Comparison of ENCODE assay signal across 9 mouse cellular contexts in the genomic region with DNA sequence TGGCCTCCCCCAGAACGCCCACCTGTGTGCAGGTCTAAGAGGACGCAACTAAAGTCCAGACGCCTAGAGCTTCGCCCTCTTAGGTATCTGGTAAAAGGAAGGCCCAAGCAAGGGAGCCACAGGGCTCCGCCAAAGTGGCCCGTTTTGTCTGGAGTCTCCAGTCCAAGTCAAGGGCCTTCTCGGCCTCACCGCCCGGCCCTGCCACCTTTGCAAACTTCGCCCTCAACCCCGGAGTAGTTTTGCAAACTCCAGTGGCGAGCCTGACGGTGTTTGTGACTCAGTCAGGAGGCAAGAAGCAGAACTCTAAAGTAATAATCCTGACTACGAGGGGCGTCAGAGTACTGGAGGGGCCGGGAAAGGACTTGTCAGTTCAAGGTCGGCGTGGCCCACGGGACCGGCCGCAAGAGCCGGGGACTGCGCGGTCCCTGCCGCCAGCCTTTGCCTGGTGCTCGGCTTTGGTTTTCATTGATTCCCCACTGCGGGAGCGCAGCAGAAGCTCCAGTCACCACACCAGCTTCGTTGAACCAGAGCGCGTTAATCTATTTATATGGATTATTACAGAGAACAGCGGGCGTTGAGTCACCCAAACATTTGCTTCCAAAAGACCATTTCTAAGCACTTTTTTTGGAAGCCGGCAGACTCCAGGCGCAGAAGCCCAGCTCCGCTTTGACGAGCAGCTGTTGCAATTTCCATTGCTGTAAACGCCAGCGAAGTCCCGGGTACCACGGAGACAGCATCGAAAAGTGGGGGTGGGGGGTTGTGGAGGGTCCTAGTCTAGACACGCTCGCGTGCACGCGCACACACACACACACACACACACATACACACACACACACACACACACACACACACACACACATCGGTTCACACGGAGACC. TPM values are rescaled to one million over a fixed set of nuclear protein-coding genes. Genes with fewer than 3 reads are reported as not detected.
DNase-seq lines count a peak whose midpoint lies in the region; ATAC-seq and TF ChIP-seq lines count a peak whose summit lies in the region.
"Had no signal": no experiment of that assay in that cellular context is flagged by ENCODE, and none has a peak within 500 bp of the region (broad histone marks: within the 10 kb centered on the region; RNA-seq: fewer than 3 reads in every experiment).

No protein-coding gene starts in this region.

- no peak for DNase-seq in Patski (ENCODE audit: low read depth, low spot score)
- peak; percentile 80 for DNase-seq in embryo, embryonic 10.5 days (ENCODE audit: low spot score)
- peak; percentile 42 for DNase-seq in gastrocnemius, postnatal 25 days
- DNase-seq in urinary bladder, postnatal 25 days (ENCODE audit: low spot score): peak; percentile 20
- no peak for DNase-seq in cerebellum, adult 18-20 months

- H3K4me1 ChIP-seq in intestine, postnatal 0 days (replicated peaks; ENCODE audit: control insufficient read depth, insufficient read depth, low read length): peaks cover 3% of the 10 kb centered on the region; the same call in 1 of the 2 replicates
- H3K4me1 ChIP-seq in limb, embryonic 13.5 days: peaks cover 49% of the 10 kb centered on the region
- H3K4me1 ChIP-seq in midbrain, embryonic 16.5 days (ENCODE audit: control insufficient read depth, insufficient read depth, low read length): peaks cover 33% of the 10 kb centered on the region

- no peaks in the 10 kb centered on the region; the same call in 1 of the 2 replicates for H3K36me3 ChIP-seq in intestine, postnatal 0 days (ENCODE audit: control insufficient read depth, insufficient read depth)
- peaks cover 12% of the 10 kb centered on the region for H3K36me3 ChIP-seq in limb, embryonic 13.5 days
- no peaks in the 10 kb centered on the region for H3K36me3 ChIP-seq in midbrain, embryonic 16.5 days (ENCODE audit: control insufficient read depth, insufficient read depth, low read length)

- H3K9ac ChIP-seq in intestine, postnatal 0 days (ENCODE audit: low read depth, low read length): peak overlapping the region; percentile 66; the same call in 1 of the 2 replicates
- peak overlapping the region; percentile 78 for H3K9ac ChIP-seq in limb, embryonic 13.5 days
- peak overlapping the region; percentile 43 for H3K9ac ChIP-seq in midbrain, embryonic 16.5 days (ENCODE audit: low read depth, low read length)

- H3K27me3 ChIP-seq in Patski: no peaks in the 10 kb centered on the region
- peaks cover 18% of the 10 kb centered on the region for H3K27me3 ChIP-seq in intestine, postnatal 0 days (replicated peaks; ENCODE audit: control insufficient read depth, insufficient read depth, low read length)
- peaks cover 36% of the 10 kb centered on the region for H3K27me3 ChIP-seq in limb, embryonic 13.5 days
- peaks cover 9% of the 10 kb centered on the region for H3K27me3 ChIP-seq in midbrain, embryonic 16.5 days (ENCODE audit: control insufficient read depth, insufficient read depth, low read depth, low read length)

- peak overlapping the region; percentile 78 for H3K4me3 ChIP-seq in intestine, postnatal 0 days (ENCODE audit: low read depth, low read length)
- H3K4me3 ChIP-seq in limb, embryonic 13.5 days: peak overlapping the region; percentile 70
- H3K4me3 ChIP-seq in midbrain, embryonic 16.5 days (ENCODE audit: low read depth, low read length): peak overlapping the region; percentile 56

- no peaks in the 10 kb centered on the region for H3K9me3 ChIP-seq in intestine, postnatal 0 days (ENCODE audit: control insufficient read depth)
- H3K9me3 ChIP-seq in limb, embryonic 13.5 days: no peaks in the 10 kb centered on the region
- no peaks in the 10 kb centered on the region for H3K9me3 ChIP-seq in midbrain, embryonic 16.5 days (replicated peaks; ENCODE audit: control insufficient read depth, low read length, poor library complexity, severe bottlenecking)

- H3K4me2 ChIP-seq in intestine, postnatal 0 days (replicated peaks; ENCODE audit: low read depth): peak overlapping the region; percentile 84
- H3K4me2 ChIP-seq in limb, embryonic 13.5 days (replicated peaks): peak overlapping the region; percentile 90
- H3K4me2 ChIP-seq in midbrain, embryonic 16.5 days (ENCODE audit: low read length): peak overlapping the region; percentile 96

- POLR2A ChIA-PET in Patski (lab: Charles Lee): interaction anchor here (0.7 to 1.3 kb wide), 6 partner anchors 75 to 385 kb away, joined by 3 to 6 read pairs (median 3); no protein-coding TSS in a partner anchor

- in situ Hi-C loops in Patski (cut with MboI; ENCODE audit: low pct_unique_long_range_greater_than_20kb): no loop called here

- CTCF ChIA-PET in Patski (lab: Charles Lee): interaction anchor here (1.4 to 5.8 kb wide), 2 partner anchors 383 to 1244 kb away, joined by 4 to 29 read pairs; no protein-coding TSS in a partner anchor

- 2% methylated on average over 49 of the region's 49 CpGs for WGBS in intestine, postnatal 0 days
- WGBS in limb, embryonic 13.5 days: under 1% methylated on average over 42 of the region's 49 CpGs
- under 1% methylated on average over 47 of the region's 49 CpGs for WGBS in midbrain, embryonic 16.5 days

- H3K27ac ChIP-seq in intestine, postnatal 0 days (ENCODE audit: low read depth, low read length): peak overlapping the region; percentile 21
- peak overlapping the region; percentile 96 for H3K27ac ChIP-seq in limb, embryonic 13.5 days
- H3K27ac ChIP-seq in midbrain, embryonic 16.5 days (ENCODE audit: low read length): peak overlapping the region; percentile 76

- ATAC-seq in Patski: peak; percentile 16
- ATAC-seq in intestine, postnatal 0 days: no peak
- peak; percentile 60 for ATAC-seq in limb, embryonic 13.5 days (ENCODE audit: low FRiP score, low read depth)
- peak; percentile 49; the same call in 1 of the 2 replicates for ATAC-seq in midbrain, embryonic 16.5 days

- TF ChIP-seq CTCF in Patski (IDR thresholded peaks at IDR 0.05): no peak
- TF ChIP-seq CTCF in intestine, postnatal 0 days (IDR thresholded peaks at IDR 0.05; ENCODE audit: low read depth): no peak

RNA-seq across cellular contexts. Expression of a gene that starts 0.8 kb away (rescaled TPM):
- polyA plus RNA-seq in Patski (2021): 27.7 TPM
- 1 to 10 TPM; 1.4 to 2.3 TPM for total RNA-seq in gastrocnemius, postnatal 25 days (2021)
- polyA plus RNA-seq in intestine, postnatal 0 days (2015; fragmentation: Nextera tagmentation; extraction: Ambion mirVana): 15.9 and 16.6 TPM in 2 replicates
- 209 and 226 TPM in 2 replicates for polyA plus RNA-seq in limb, embryonic 13.5 days (2015; fragmentation: Nextera tagmentation; extraction: Ambion mirVana)
- polyA plus RNA-seq in midbrain, embryonic 16.5 days (2015; fragmentation: Nextera tagmentation; extraction: Ambion mirVana): 42.4 and 45.9 TPM in 2 replicates
- total RNA-seq: common myeloid progenitor, adult 5-6 weeks had no signal

Comparison
In these comparisons a context has a peak if more than half of its experiments do, and no peak if none do; other contexts are left out.
1. DNase-seq: peak in embryo, embryonic 10.5 days (single experiment), gastrocnemius, postnatal 25 days (single experiment) and urinary bladder, postnatal 25 days (single experiment); none in Patski (single experiment) and cerebellum, adult 18-20 months (0 of 2).
2. H3K27ac ChIP-seq: peak in every context shown above with its lines; median percentile 96 in limb, embryonic 13.5 days; 76 in midbrain, embryonic 16.5 days; 21 in intestine, postnatal 0 days.
3. Peak in every context shown above with its lines, with median percentiles within 50 percentile points of each other: H3K4me2 ChIP-seq, H3K4me3 ChIP-seq and H3K9ac ChIP-seq.